Mouse (Mus musculus) lung, postnatal 10 days (tissue): ENCODE measurements around the gene Deup1.
"Not testable (repeated sequence)": the region's sequence is repeated elsewhere in the genome, so short reads cannot be mapped to it uniquely, and the experiment has no call there.

ENCODE experiments used
- DNase-seq: peaks from one replicate; pipeline ENCODE4 v3.0.0; 2021

Gene Deup1

GRCm38 (mm10) chr9:15587157-15587854, 40.4 kb downstream of the Deup1 start:
- no peak for DNase-seq

- no peak for DNase-seq
These were observed 41.8 kb downstream of the Deup1 start for GRCm38 (mm10) chr9:15585956-15586355.

DNA sequence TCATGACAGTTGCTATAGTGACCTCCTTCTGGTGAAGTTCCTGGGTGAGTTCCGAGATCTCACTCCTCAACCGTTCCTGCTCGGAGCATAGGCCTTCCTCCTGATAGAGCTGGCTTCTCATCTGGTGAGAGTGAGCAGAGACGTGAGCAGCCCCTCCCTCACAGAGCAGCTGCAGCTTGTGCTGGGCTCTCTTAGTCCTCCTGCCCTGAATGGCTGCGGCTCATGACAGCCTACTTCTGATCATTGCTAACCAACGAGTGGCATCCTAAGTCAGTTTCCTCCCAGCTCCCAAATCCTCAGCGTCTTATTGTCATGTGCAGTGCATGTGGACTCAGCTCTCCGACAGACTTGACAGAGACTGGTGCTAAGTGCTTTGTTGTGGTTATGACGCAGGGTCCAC, 43.5 kb downstream of the Deup1 start:
- no peak for DNase-seq

DNA sequence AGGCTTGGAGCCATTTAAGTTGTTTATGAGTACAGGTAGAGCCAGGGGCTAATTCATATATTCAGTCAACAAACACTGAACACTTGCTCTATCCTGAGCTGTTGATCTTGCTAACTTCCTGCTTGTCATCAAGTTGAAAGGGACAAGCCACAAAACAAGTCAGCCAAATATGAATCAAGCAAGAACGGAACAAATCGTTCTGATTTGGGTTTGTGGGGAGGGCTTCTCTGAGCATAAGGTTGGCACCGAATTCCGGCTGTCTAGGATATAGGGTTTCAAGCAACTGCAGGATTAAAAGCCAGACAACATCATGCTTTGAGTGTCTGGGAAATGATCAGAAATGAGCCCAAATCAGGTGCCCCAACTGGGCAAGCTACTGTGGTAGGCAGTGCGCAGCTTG, 45.7 kb downstream of the Deup1 start:
- no peak for DNase-seq

DNA sequence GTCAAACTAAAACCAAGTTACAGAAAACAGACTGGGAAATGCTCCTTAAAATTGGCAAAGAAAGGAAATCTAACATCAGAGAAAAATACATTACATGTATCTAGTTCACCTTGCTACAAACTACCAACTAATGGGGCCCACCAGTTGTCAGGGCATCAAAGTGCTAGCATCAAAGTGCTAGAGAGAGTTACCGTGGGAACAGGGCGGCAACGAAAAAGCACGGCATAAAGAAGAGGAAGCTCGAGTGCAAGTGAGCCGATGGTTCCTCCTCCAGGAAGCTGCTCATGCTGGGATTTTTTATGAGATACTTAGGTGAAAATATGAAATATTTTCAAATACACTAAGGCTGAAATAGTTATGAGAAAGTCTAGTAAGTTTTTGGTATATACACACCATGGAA, 47.6 kb downstream of the Deup1 start:
- DNase-seq: no peak

- DNase-seq: no peak
These were observed 48.8 kb downstream of the Deup1 start for GRCm38 (mm10) chr9:15578946-15579345.

- DNase-seq: no peak
These were observed 49.3 kb downstream of the Deup1 start for GRCm38 (mm10) chr9:15578427-15578826.

DNA sequence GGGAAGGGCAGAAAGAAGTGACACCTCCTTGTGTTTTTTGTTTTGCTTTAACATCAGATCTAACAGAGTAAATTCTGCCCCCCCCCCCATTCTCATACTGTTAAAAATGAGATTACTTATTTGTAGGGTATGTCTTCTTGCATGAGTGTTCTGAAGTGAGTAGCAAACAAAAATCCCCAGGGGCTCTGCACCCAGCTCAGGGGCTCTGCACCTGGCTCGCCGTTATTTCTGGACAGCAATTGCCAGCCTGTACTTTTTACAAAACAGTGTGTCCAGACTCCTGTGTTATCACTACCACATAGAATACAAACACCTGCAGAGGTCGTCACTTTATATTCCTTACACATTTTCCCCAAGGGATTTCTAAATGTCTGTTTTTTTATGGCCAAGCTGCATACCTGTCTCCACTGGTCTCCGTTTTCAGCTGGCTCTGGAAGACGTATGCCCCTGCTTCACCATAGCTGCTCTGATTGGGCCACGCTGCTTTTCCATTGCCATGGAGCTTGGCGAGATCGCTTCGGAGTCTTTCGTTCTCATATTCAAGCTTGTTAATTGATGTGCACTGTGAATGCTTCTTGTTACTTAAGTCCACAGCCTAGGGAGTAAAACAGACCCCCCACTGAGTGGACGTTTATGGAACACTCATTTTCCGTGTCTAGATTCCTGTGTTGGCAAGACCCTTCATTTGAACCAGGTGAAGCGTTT, 52.8 kb downstream of the Deup1 start:
- DNase-seq: no peak

GRCm38 (mm10) chr9:15562353-15562752, 65.4 kb downstream of the Deup1 start:
- DNase-seq: no peak

GRCm38 (mm10) chr9:15560451-15560850, 67.3 kb downstream of the Deup1 start:
- no peak for DNase-seq

DNA sequence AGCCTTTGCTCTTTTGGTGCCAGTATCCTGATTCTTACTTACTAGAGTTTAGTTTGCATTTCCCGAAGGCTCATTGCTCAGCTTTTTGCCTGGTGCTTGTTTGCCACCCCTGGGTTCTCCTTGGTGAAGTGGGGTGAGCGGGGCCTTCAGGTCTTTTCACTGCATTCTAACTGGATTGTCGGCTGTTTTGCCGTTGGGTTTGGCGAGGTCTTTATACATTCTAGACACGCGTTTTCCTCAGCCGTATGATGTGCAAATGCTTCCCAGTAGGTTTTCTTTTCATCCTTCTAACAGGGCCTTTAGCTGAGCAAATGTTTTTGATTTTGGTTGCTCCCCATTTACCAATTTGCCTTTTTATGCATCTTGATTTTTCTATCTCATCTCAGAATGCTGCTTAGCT, 74.4 kb downstream of the Deup1 start:
- no peak for DNase-seq

DNA sequence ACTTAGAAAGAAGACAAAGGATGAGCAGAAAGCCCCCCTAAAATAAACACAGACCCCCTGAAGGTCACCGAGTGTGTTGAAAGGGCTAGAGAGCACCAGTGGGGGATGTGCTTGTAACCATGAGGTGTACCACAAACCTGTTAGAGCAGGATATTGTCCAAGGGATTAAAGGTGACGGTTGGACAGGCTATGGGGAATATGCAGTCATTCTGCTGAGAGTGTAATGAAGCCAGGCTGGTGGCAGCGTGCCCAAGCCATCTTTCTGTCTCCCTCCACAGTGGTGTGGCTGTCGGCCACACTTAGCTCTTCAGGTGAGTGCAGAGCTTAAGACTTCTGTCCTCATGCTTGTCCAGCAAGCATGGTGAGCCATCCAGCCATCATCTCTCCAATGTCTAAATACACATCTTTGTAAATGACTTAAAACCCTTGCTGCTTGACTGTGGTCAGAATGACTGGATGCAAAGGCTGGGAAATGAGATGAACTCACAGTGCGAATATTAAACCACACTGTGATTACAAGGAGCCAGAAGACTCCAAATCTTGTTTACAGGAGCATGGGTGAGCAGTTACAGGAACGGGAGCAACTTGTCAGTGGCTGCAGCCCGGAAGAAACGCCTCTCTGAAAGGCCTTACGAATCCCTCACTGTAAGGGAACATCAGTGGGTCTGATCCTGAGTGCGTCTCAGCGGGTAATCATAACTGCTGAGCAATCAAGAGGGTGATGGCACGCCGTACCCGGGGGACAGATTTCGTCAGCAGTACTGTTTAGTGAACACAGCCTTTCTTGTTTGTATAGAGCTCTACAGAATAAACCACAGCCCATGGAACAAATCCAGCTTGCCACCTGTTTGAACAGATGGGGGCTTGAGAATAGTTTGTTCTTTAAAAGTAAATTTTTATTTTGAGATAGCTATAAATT, 75.5 kb downstream of the Deup1 start:
- no peak for DNase-seq

DNA sequence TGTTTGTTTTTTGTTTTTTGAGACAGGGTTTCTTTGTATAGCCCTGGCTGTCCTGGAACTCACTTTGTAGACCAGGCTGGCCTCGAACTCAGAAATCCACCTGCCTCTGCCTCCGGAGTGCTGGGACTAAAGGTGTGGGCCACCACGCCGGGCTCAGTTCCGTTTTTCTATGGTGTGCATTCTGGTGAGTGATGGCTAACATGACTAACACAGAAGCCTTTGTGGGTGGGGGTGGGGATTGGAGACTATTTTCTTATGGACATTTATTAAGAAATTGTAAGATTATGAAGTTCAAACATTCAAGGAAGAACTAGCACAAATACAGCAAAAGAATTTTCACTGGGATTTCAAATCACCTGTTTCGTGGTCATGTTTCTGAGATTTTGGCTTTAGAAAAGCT, 76.7 kb downstream of the Deup1 start:
- not testable (repeated sequence) for DNase-seq

DNA sequence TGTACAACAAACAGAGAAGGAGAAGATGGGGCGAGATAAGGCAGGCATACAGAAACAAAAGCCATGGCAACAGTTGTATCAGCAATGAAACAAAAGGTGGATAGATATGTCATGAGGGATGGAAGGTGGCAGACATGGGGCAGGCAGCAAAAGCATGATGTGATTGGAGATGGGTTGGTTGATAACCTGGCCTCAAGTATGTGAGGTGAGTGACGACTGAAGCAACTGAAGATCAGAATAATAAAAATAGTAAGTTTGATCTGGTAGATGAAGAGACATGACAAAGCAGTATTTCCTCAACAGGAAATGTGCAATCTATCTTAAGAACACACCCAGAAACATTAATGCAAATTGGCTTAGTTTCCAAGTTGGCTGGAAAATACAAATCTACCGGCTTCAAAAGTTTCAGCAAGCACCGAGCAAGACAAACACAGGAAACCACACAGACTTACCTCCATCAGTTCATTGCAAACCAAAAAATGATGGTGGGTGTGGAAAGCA, 77.2 kb downstream of the Deup1 start:
- DNase-seq: no peak

DNA sequence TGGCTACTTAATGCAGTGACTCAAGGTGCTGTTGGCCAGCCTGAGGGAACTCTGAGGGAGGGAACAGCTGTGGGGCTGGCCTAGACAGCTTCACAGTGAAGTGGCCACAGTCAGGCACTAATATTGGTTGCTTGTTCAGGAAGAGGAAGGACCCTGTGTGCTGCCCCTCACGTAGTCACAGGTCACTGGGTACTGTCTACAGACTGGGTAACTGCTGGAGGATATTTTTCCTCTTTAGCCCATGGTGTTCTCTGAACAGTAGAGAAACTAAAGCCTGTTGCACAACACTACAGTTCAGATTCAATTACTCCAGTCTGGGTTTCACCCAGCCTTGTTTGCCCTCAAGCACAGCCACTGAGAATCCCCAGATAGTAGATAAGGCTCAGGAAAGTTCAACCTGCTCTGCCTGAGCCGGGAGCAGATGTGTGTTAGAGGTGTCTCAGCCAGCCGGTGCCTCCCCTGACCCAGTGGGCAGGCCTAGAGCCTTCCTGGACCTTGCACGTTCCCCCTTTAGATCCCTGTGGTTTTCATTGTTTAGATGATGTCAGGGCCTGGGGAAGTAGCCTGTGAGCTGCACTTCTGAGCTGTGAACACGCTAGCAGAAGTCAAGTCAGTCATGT, 85.9 kb downstream of the Deup1 start:
- DNase-seq: no peak

- no peak for DNase-seq
These were observed 88.7 kb downstream of the Deup1 start for GRCm38 (mm10) chr9:15538979-15539533.

DNA sequence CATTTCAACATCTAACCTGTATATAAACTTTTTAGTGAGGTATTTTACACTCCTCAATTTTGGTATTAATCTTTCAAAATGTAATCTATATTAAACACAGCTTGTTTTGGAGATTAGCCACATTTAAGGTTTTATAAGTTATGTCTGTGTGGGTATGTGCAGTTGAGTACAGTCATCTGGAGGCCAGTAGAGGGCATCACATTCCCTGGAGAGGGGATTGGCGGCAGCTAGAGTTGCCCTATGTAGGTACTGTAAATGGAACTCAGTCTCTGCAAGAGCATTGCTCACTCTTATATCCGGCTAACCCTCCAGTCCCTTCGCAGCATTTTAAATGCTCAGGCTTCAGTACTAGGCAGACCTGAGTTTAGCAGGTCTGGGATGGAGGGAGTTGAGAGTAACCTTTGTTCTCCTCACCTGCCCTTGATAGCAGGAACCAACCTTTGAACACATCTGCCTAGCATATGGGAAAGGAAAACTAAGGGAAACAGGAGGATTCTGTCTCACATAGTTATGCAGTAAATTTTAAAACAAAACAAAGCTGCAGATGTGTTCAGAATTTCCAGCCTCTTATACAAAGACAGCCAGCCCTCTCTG, 90.2 kb downstream of the Deup1 start:
- no peak for DNase-seq

- DNase-seq: no peak
These were observed 90.8 kb downstream of the Deup1 start for GRCm38 (mm10) chr9:15536861-15537426.

GRCm38 (mm10) chr9:15535418-15535817, 92.3 kb downstream of the Deup1 start:
- DNase-seq: no peak

- DNase-seq: no peak
These were observed 93.6 kb downstream of the Deup1 start for GRCm38 (mm10) chr9:15534110-15534509.

DNA sequence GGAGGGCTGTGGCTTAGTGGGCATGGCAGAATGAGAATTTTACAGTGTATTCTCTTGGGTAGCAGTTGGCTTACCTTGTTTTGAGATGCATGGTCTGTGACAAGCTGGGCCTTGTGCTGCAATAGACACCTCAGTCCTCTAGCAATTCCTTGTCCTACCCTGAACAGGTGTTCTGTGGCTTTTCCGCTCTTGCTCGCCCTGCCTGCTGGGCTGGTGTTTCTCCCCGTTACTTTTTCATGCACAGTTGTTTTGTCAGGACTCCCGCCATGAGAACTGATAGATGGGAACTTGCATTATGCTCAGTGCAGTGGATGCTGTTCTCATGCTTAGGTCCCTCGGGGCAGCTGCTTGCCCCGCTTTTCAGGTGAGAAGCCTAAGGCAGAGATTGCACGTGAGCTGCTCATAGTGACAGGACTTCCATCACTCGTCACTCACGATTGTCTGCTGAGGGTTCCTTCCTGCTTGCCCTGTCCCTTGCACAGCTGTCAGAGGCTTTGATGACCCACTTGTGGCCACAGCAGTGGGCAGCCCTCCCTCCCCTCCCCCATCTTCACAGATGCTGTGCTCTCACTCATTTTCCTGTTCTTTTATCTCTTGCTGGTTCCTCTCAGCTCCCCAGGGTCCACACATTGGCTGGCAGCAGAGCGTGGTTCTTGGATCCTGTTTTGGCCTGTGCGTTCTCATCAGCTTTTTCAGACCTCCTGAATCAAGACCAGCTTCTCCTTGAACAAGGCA, 94.2 kb downstream of the Deup1 start:
- no peak for DNase-seq
